Mouse (Mus musculus): ENCODE measurements around the gene St13. TPM values are rescaled to one million over a fixed set of nuclear protein-coding genes. Genes with fewer than 3 reads are reported as not detected.
A peak's percentile ranks its signal among the peaks of the same experiment; 100 is the strongest.
"Not testable (repeated sequence)": the region's sequence is repeated elsewhere in the genome, so short reads cannot be mapped to it uniquely, and the experiment has no call there.

St13 gene
- total RNA-seq (2018; cell fraction: chromatin; rRNA removed): 100 to 1,000 TPM in 6 of 26 experiments, 10 to 100 TPM in 20; 42.7 to 120 (median 74.7) TPM
- 100 to 1,000 TPM; 111 to 236 (median 140) TPM for total RNA-seq (2018; cell fraction: cytosol; rRNA removed)
- 10 to 100 TPM; 44.6 to 90.6 (median 65.4) TPM for total RNA-seq (2018; cell fraction: nucleus; rRNA removed)
- 126 to 604 TPM (median 153 TPM) in 3 replicates for polyA plus RNA-seq (2018)

GRCm38 (mm10) chr15:81399638-81400315, at the start of gene St13, which contains the start of gene Xpnpep3:
TSS of gene St13 (minus strand) at chr15:81400077.
TSS of gene Xpnpep3 (plus strand) at chr15:81400138.
- H3K4me3 ChIP-seq (ENCODE audit: inconsistent target): peak within 1 kb of the TSS; percentile 100
- under 1% methylated on average over 45 of the region's 50 CpGs for WGBS (ENCODE audit: missing documents)
- no peaks in the 10 kb centered on the region for H3K36me3 ChIP-seq (ENCODE audit: inconsistent target)
- peaks cover 93% of the 10 kb centered on the region for H3K79me2 ChIP-seq (ENCODE audit: inconsistent target)
- H3K27ac ChIP-seq: peak within 1 kb of the TSS; percentile 93

GRCm38 (mm10) chr15:81448463-81448862, 48.6 kb upstream of the St13 start:
- WGBS (ENCODE audit: missing documents): 63% methylated on average over 3 of the region's 3 CpGs
- Histone ChIP-seq H3K4me3 (ENCODE audit: inconsistent target) (no peak overlapping the region), H3K27ac (no peak overlapping the region), H3K36me3 (ENCODE audit: inconsistent target) (peaks cover 27% of the 10 kb centered on the region), H3K79me2 (ENCODE audit: inconsistent target) (no peaks in the 10 kb centered on the region)

- peaks cover 12% of the 10 kb centered on the region; the same call in 1 of the 2 replicates for H3K36me3 ChIP-seq (ENCODE audit: inconsistent target)
- no peak overlapping the region for H3K4me3 ChIP-seq (ENCODE audit: inconsistent target)
- H3K27ac ChIP-seq: no peak overlapping the region
- H3K79me2 ChIP-seq (ENCODE audit: inconsistent target): no peaks in the 10 kb centered on the region
These were observed 39.4 kb upstream of the St13 start for GRCm38 (mm10) chr15:81439236-81439635.

GRCm38 (mm10) chr15:81438345-81438744, 38.5 kb upstream of the St13 start:
- no peak overlapping the region for H3K4me3 ChIP-seq (ENCODE audit: inconsistent target)
- H3K79me2 ChIP-seq (ENCODE audit: inconsistent target): no peaks in the 10 kb centered on the region
- H3K36me3 ChIP-seq (ENCODE audit: inconsistent target): peaks cover 12% of the 10 kb centered on the region; the same call in 1 of the 2 replicates
- H3K27ac ChIP-seq: no peak overlapping the region
- WGBS (ENCODE audit: missing documents): 100% methylated on average over 1 of the region's 1 CpGs

- H3K79me2 ChIP-seq (ENCODE audit: inconsistent target): no peaks in the 10 kb centered on the region
- no peak overlapping the region for H3K27ac ChIP-seq
- WGBS (ENCODE audit: missing documents): 100% methylated on average over 1 of the region's 1 CpGs
- H3K36me3 ChIP-seq (ENCODE audit: inconsistent target): peaks cover 28% of the 10 kb centered on the region; the same call in 1 of the 2 replicates
- no peak overlapping the region for H3K4me3 ChIP-seq (ENCODE audit: inconsistent target)
These were observed 31.3 kb upstream of the St13 start for GRCm38 (mm10) chr15:81431195-81431594.

GRCm38 (mm10) chr15:81427947-81428346, 28.1 kb upstream of the St13 start:
- WGBS (ENCODE audit: missing documents): 87% methylated on average over 2 of the region's 2 CpGs
- no peaks in the 10 kb centered on the region for H3K79me2 ChIP-seq (ENCODE audit: inconsistent target)
- no peak overlapping the region for H3K4me3 ChIP-seq (ENCODE audit: inconsistent target)
- no peak overlapping the region for H3K27ac ChIP-seq
- H3K36me3 ChIP-seq (ENCODE audit: inconsistent target): peaks cover 28% of the 10 kb centered on the region; the same call in 1 of the 2 replicates

- 74% methylated on average over 3 of the region's 3 CpGs for WGBS (ENCODE audit: missing documents)
- peaks cover 12% of the 10 kb centered on the region; the same call in 1 of the 2 replicates for H3K36me3 ChIP-seq (ENCODE audit: inconsistent target)
- H3K4me3 ChIP-seq (ENCODE audit: inconsistent target): no peak overlapping the region
- no peak overlapping the region for H3K27ac ChIP-seq
- H3K79me2 ChIP-seq (ENCODE audit: inconsistent target): no peaks in the 10 kb centered on the region
These were observed 25.4 kb upstream of the St13 start for GRCm38 (mm10) chr15:81425311-81425710.

- 87% methylated on average over 7 of the region's 7 CpGs for WGBS (ENCODE audit: missing documents)
- H3K36me3 ChIP-seq (ENCODE audit: inconsistent target): peaks cover 2% of the 10 kb centered on the region; the same call in 1 of the 2 replicates
- no peak overlapping the region for H3K27ac ChIP-seq
- no peaks in the 10 kb centered on the region for H3K79me2 ChIP-seq (ENCODE audit: inconsistent target)
- no peak overlapping the region for H3K4me3 ChIP-seq (ENCODE audit: inconsistent target)
These were observed 22.3 kb upstream of the St13 start for GRCm38 (mm10) chr15:81422156-81422681.

- peak overlapping the region; percentile 47 for H3K27ac ChIP-seq
- no peak overlapping the region for H3K4me3 ChIP-seq (ENCODE audit: inconsistent target)
- WGBS (ENCODE audit: missing documents): 25% methylated on average over 1 of the region's 1 CpGs
- H3K36me3 ChIP-seq (ENCODE audit: inconsistent target): no peaks in the 10 kb centered on the region
- no peaks in the 10 kb centered on the region for H3K79me2 ChIP-seq (ENCODE audit: inconsistent target)
These were observed 21.6 kb upstream of the St13 start for GRCm38 (mm10) chr15:81421454-81421853.

- Histone ChIP-seq H3K79me2 (ENCODE audit: inconsistent target) (no peaks in the 10 kb centered on the region), H3K27ac (no peak overlapping the region), H3K36me3 (ENCODE audit: inconsistent target) (no peaks in the 10 kb centered on the region), H3K4me3 (ENCODE audit: inconsistent target) (no peak overlapping the region)
- 92% methylated on average over 4 of the region's 4 CpGs for WGBS (ENCODE audit: missing documents)
These were observed 18.2 kb upstream of the St13 start for GRCm38 (mm10) chr15:81418065-81418464.

GRCm38 (mm10) chr15:81416763-81417310, 17.0 kb upstream of the St13 start:
- not testable (repeated sequence) for H3K4me3 ChIP-seq (ENCODE audit: inconsistent target); H3K79me2 ChIP-seq (ENCODE audit: inconsistent target); H3K36me3 ChIP-seq (ENCODE audit: inconsistent target); H3K27ac ChIP-seq
- WGBS (ENCODE audit: missing documents): 10% methylated on average over 18 of the region's 22 CpGs

- Histone ChIP-seq H3K36me3 (ENCODE audit: inconsistent target) (no peaks in the 10 kb centered on the region), H3K27ac (no peak within 1 kb of the TSS), H3K79me2 (ENCODE audit: inconsistent target) (peaks cover 41% of the 10 kb centered on the region), H3K4me3 (ENCODE audit: inconsistent target) (no peak within 1 kb of the TSS)
- 75% methylated on average over 1 of the region's 1 CpGs for WGBS (ENCODE audit: missing documents)
These were observed 8.3 kb upstream of the St13 start, which contains the start of gene Dnajb7 for GRCm38 (mm10) chr15:81408199-81408598. TSS of gene Dnajb7 (minus strand) at chr15:81408299.

- Histone ChIP-seq H3K79me2 (ENCODE audit: inconsistent target) (peaks cover 72% of the 10 kb centered on the region), H3K36me3 (ENCODE audit: inconsistent target) (no peaks in the 10 kb centered on the region), H3K4me3 (ENCODE audit: inconsistent target) (no peak overlapping the region), H3K27ac (no peak overlapping the region)
- 100% methylated on average over 3 of the region's 3 CpGs for WGBS (ENCODE audit: missing documents)
These were observed 5.1 kb upstream of the St13 start for GRCm38 (mm10) chr15:81405008-81405407.

- Histone ChIP-seq H3K4me3 (ENCODE audit: inconsistent target) (peak overlapping the region; percentile 100), H3K27ac (peak overlapping the region; percentile 93), H3K36me3 (ENCODE audit: inconsistent target) (no peaks in the 10 kb centered on the region), H3K79me2 (ENCODE audit: inconsistent target) (peaks cover 93% of the 10 kb centered on the region)
- 0% methylated on average over 21 of the region's 21 CpGs for WGBS (ENCODE audit: missing documents)
These were observed 610 bp downstream of the St13 start for GRCm38 (mm10) chr15:81399297-81399637.

GRCm38 (mm10) chr15:81398189-81398588, 1.7 kb downstream of the St13 start:
- H3K27ac ChIP-seq: no peak overlapping the region
- no peaks in the 10 kb centered on the region for H3K36me3 ChIP-seq (ENCODE audit: inconsistent target)
- peaks cover 93% of the 10 kb centered on the region for H3K79me2 ChIP-seq (ENCODE audit: inconsistent target)
- H3K4me3 ChIP-seq (ENCODE audit: inconsistent target): peak overlapping the region; percentile 100

All from macrophage (primary cell).